Mouse (Mus musculus): Measurements from ENCODE around the gene St5.

Gene St5

DNA sequence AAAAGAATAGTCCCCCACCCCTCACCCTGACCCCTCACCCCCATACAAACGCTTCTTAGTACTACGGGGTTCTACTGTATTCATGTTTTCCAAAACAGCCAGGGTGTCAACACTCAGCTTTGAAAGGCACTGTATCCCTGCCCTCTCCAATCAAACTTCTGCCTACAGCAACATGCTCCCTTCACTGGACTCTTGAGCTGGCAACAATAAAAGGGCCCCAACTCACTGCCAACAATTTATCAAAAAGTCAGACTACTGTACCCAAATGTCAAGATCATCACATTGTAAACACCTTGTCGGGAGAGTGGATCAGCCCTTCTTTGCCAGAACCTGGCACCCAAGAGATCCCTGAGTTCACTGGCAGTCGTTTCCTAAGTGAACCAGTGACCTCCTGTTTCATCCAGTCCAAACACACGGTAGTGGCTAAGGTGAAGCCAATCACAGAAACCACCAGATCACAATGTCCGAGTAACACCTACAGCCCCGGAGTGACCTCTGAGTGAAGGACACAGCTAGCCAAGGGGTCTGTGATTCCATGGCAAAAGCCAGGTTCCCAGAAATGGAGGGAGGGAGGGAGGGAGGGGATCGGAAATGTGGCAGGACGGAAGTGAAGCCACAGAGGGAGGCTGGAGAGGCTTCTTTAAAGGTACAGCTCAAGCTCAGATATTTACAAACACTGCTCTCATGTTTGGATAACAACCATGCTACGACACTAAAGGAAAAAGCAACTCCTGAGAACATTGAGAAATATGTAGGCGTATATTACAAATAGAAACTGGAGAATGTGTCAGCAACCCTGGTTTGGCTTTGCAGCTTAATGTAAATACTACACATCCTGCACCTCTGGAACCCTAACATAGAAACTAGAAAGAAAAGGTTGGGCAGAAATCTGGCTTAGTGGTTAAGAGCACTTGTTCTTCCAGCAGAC lies 136.3 kb downstream of the St5 start:
- DNase-seq (ENCODE audit: low spot score) = no peak

DNA sequence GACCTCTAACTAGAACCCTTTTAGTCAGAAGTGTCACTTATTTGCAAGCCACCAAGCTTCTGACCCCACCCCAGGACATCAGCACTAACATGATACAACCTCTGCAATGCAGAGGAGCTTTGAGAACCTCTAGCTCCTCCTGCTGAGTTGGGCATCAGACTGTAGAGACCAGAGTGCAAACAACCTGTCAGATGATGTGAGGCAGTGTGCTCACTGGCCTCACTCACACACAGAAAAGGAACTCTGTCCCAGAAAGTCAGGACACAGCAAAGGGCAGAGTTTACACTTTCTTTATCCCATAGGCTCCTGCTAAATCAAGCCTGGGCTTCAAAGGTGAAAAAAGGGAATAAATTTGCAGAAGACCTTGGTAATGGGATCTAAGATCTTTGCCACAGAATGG lies 137.1 kb downstream of the St5 start:
- DNase-seq (ENCODE audit: low spot score) = no peak

DNA sequence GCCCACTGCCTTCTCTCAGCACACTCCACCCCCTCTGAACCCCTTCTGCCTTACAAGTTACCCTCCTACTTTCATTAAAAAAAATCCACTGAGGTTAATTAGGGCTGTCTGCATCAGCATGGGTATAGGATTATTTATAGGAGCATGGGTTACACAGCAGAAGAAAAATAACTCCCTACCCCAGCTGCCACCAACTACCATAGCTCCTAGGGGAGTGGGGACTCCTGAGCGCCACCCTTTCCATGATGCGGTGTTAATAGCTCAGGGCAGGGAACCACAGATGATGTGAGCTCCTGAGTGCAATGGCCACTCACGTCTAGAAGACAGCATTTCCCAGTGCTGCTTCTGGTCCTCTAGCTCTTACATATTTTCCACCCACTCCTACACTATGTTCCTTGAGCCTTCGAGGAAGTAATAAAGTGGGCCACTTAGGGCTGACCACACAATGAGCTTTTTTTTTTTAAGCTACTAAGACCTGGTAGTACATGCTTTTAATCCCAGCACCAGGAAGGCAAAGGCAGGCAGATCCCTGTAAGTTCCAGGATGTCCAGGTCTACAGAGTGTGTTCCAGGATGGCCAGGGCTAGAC lies 139.5 kb downstream of the St5 start:
- no peak for DNase-seq (ENCODE audit: low spot score)

- DNase-seq (ENCODE audit: low spot score) = no peak
These were observed 140.7 kb downstream of the St5 start for GRCm38 (mm10) chr7:109562676-109563075.

DNA sequence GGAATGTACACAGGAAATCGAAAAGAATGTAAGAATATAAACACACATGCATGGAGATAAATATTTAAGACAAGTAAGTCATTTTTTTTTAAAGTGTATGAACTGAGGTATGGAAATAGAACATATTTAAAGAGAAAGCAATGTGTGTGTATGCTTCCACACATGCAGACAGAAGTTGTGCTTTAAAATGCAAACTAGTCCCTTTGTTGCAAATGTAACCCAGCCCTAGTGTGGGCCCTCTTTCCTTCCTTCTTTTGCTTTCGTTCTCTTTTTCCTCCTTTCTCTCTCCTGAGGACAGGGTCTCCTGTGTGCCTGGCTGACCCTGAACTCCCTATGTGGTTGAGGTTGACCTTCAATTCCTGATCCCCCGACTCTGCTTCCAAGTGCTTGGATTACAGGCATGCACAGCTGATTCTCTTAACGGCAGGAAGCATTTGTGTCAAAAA lies 141.2 kb downstream of the St5 start:
- DNase-seq (ENCODE audit: low spot score) = no peak

- peak; percentile 77 for DNase-seq (ENCODE audit: low spot score)
These were observed 141.8 kb downstream of the St5 start for GRCm38 (mm10) chr7:109561466-109562153.

GRCm38 (mm10) chr7:109559536-109559935 lies 143.9 kb downstream of the St5 start:
- peak; percentile 53 for DNase-seq (ENCODE audit: low spot score)

DNA sequence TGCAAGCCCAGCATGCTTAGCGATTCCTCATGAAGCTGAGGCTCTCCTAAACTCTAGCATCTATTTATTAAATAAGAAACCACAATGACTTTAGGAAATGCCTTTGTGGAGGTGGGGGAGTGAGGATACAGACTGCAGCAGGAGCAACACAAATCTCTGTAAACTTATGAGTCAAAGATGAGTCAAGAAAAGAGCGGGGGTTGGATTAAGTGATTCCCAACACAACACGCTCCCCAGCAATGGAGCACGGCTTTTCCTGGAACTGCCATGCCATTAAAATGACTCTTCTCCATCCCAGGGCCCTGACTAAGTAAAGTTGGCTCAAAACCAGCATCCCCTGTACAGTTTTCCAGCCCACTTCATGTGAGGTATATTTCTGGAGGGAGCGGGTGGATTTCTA lies 156.7 kb downstream of the St5 start:
- no peak for DNase-seq (ENCODE audit: low spot score)

GRCm38 (mm10) chr7:109546186-109546585 lies 157.2 kb downstream of the St5 start:
- no peak for DNase-seq (ENCODE audit: low spot score)

DNA sequence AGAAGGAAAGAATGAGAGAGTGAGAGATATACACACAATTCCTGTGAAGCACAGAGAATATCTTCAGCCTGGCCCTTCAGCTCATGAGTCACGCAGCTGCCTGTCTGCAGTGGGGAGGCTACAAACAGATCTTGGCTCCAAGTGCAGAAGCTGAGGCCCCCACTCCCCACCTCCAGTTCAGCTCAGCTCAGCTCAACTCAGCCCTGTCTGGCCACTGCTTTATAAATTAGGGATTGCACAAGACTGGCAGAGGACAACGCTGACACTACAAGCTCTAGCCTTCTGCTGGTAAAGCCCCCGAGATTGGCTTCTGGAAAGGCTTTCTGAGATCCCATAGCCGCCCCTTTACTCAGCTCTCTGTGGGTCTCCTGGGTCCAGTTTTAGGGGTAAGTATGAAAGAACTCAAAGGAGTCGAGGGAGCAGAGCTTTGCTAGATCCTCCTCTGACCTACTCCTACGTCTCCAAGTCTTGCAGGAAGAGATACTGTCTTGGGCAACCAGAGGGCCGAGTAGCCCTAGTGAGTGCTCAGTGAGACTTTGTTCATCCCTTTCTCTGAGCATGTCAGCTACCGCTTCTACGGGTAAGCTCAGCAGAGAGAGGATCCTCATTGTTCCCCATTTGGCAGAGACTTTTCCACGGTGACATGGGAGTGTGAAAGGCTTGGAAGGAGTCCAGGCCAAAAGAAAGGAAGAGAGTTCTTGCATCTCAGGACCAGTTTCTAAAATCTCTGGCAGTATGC lies 158.0 kb downstream of the St5 start:
- DNase-seq (ENCODE audit: low spot score) = peak; percentile 33

- no peak for DNase-seq (ENCODE audit: low spot score)
These were observed 158.6 kb downstream of the St5 start for GRCm38 (mm10) chr7:109544792-109545191.

DNA sequence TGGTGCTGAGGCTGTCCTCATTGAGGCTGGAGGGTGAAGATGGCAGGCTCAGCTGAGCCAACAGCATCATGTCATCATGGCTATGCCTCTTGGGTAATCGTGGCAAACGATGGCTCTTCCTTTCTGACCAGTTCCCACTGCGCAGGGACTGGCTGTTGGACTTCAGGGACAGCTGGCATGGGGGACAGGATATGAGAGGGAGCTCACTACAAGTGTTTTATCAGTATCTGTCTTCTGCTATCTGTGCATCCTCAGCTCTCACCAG lies 161.1 kb downstream of the St5 start:
- DNase-seq (ENCODE audit: low spot score) = no peak

- no peak for DNase-seq (ENCODE audit: low spot score)
These were observed 161.6 kb downstream of the St5 start for GRCm38 (mm10) chr7:109541609-109542363.

GRCm38 (mm10) chr7:109540902-109541301 lies 162.5 kb downstream of the St5 start:
- no peak for DNase-seq (ENCODE audit: low spot score)

- peak; percentile 66 for DNase-seq (ENCODE audit: low spot score)
These were observed 166.9 kb downstream of the St5 start for GRCm38 (mm10) chr7:109536451-109536946.

DNA sequence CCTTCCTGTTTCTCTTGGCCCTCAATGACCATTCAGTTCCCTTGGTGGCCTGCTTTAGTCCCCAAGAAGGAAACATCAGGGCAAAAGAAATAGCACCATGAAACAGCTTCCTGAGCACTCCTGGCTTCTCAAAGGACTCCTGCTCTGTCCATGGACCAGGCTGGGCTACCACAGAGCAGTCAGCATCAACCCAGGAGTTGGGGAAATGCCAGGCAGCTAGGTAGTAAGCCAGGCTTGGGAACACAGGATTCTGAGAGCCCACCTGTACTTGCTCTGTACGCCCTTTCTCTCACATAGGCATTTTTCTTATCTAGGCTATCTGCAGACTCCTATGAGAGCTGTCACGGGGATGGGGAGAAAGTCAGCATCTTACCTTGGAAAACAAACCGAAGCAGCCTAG lies 168.5 kb downstream of the St5 start:
- no peak for DNase-seq (ENCODE audit: low spot score)

DNA sequence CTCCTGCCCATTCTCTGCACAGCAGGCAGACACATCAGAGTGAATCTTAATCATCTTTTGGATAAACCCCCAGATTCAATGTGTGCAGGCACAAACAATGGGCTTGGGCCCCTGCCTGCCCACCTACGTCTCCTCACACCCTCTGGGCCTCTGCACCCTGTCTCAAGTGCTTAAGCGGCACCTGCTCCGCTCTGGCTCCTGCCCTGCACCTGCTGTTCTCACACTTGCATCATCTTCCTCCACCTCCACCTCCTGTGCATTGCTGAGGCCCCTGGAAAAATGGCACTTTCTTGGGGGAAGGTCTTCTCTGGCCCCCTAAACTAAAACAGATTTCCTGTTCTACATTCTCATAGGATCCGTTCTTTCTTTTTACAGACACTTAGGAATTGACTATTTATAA lies 169.5 kb downstream of the St5 start:
- no peak for DNase-seq (ENCODE audit: low spot score)

- DNase-seq (ENCODE audit: low spot score) = no peak
These were observed 170.3 kb downstream of the St5 start for GRCm38 (mm10) chr7:109533129-109533528.

GRCm38 (mm10) chr7:109532691-109533090 lies 170.7 kb downstream of the St5 start:
- no peak for DNase-seq (ENCODE audit: low spot score)

- DNase-seq (ENCODE audit: low spot score) = no peak
These were observed 171.9 kb downstream of the St5 start for GRCm38 (mm10) chr7:109531501-109531900.

- no peak for DNase-seq (ENCODE audit: low spot score)
These were observed 173.7 kb downstream of the St5 start for GRCm38 (mm10) chr7:109529741-109530140.
